Mouse (Mus musculus): ENCODE measurements around the gene Gm17949.

DNA sequence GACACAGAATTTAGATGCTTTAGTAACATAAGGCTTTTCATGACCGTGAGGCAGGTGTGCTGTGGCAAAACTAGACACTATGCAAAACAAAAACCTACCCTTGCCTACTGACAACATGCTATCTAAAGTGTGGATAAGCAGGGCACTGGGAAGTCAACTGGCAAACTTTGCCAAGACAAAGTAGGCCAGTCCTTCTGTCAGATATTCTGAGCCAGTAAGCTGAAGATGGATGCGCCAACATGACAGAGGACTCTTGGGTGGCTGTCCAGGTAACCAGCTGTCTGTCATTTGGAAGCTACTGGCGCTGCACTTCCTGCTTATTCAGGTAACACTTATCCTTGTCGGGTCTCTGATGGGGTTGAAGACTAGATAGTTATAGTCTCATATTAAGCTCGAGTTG, 41.2 kb upstream of the Gm17949 start:
- no peak for TF ChIP-seq MAX (IDR thresholded peaks at IDR 0.05; ENCODE audit: low read depth)
- no peak for TF ChIP-seq MYOG (IDR thresholded peaks at IDR 0.05; ENCODE audit: control insufficient read depth in 1 of 3, insufficient read depth in 1 of 3, insufficient read length in 2 of 3, low read depth in 2 of 3)
